Mouse (Mus musculus): ENCODE data around the gene Efna2. TPM values are rescaled to one million over a fixed set of nuclear protein-coding genes. Genes with fewer than 3 reads are reported as not detected.
"Not testable (repeated sequence)": the region's sequence is repeated elsewhere in the genome, so short reads cannot be mapped to it uniquely, and the experiment has no call there.

Efna2 gene
- total and polyA plus RNA-seq, 2 experiments from 2014 or later = 51.1 to 52.1 TPM

- Histone ChIP-seq H3K9me3 (ENCODE audit: low read length) (no peaks in the 10 kb centered on the region), H3K27ac (ENCODE audit: low read depth, low read length) (peak overlapping the region; percentile 39; the same call in 1 of the 2 replicates), H3K36me3 (ENCODE audit: insufficient read depth, low read length) (no peaks in the 10 kb centered on the region), H3K4me2 (ENCODE audit: low read depth, low read length, poor library complexity, severe bottlenecking) (no peak overlapping the region), H3K27me3 (ENCODE audit: insufficient read depth, low read length) (no peaks in the 10 kb centered on the region), H3K4me3 (ENCODE audit: low read depth, low read length) (no peak overlapping the region), H3K4me1 (ENCODE audit: insufficient read depth, low read length) (no peaks in the 10 kb centered on the region), H3K9ac (replicated peaks; ENCODE audit: low read length, poor library complexity, severe bottlenecking) (no peak overlapping the region)
- no peak for TF ChIP-seq CTCF (IDR thresholded peaks at IDR 0.05)
- no peak for DNase-seq (ENCODE audit: low spot score)
- ATAC-seq (ENCODE audit: low FRiP score) = no peak
- 17% methylated on average over 16 of the region's 16 CpGs for WGBS
Observed at GRCm38 (mm10) chr10:80215048-80215772, 35.9 kb downstream of the Efna2 start.

GRCm38 (mm10) chr10:80220676-80221075, 41.4 kb downstream of the Efna2 start:
- TF ChIP-seq CTCF (IDR thresholded peaks at IDR 0.05) = no peak
- H3K9me3 ChIP-seq (ENCODE audit: low read length) = no peaks in the 10 kb centered on the region
- H3K4me1 ChIP-seq (ENCODE audit: insufficient read depth, low read length) = no peaks in the 10 kb centered on the region
- no peaks in the 10 kb centered on the region for H3K27me3 ChIP-seq (ENCODE audit: insufficient read depth, low read length)
- H3K27ac ChIP-seq (ENCODE audit: low read depth, low read length) = no peak overlapping the region
- no peaks in the 10 kb centered on the region for H3K36me3 ChIP-seq (ENCODE audit: insufficient read depth, low read length)
- H3K9ac ChIP-seq (replicated peaks; ENCODE audit: low read length, poor library complexity, severe bottlenecking) = no peak overlapping the region
- ATAC-seq (ENCODE audit: low FRiP score) = no peak
- no peak overlapping the region for H3K4me2 ChIP-seq (ENCODE audit: low read depth, low read length, poor library complexity, severe bottlenecking)
- no peak overlapping the region for H3K4me3 ChIP-seq (ENCODE audit: low read depth, low read length)
- DNase-seq (ENCODE audit: low spot score) = no peak
- 33% methylated on average over 8 of the region's 9 CpGs for WGBS

- not testable (repeated sequence) for DNase-seq (ENCODE audit: low spot score); H3K4me2 ChIP-seq (ENCODE audit: low read depth, low read length, poor library complexity, severe bottlenecking); ATAC-seq (ENCODE audit: low FRiP score); H3K27ac ChIP-seq (ENCODE audit: low read depth, low read length); H3K27me3 ChIP-seq (ENCODE audit: insufficient read depth, low read length); H3K9ac ChIP-seq (replicated peaks; ENCODE audit: low read length, poor library complexity, severe bottlenecking); H3K9me3 ChIP-seq (ENCODE audit: low read length); H3K36me3 ChIP-seq (ENCODE audit: insufficient read depth, low read length); H3K4me3 ChIP-seq (ENCODE audit: low read depth, low read length)
- H3K4me1 ChIP-seq (ENCODE audit: insufficient read depth, low read length) = peaks cover 11% of the 10 kb centered on the region
- WGBS = 90% methylated on average over 2 of the region's 2 CpGs
Observed at GRCm38 (mm10) chr10:80223137-80223536, 43.9 kb downstream of the Efna2 start.

GRCm38 (mm10) chr10:80226071-80226415, 46.8 kb downstream of the Efna2 start:
- H3K36me3 ChIP-seq (ENCODE audit: insufficient read depth, low read length) = peaks cover 7% of the 10 kb centered on the region
- DNase-seq (ENCODE audit: low spot score) = no peak
- H3K9ac ChIP-seq (replicated peaks; ENCODE audit: low read length, poor library complexity, severe bottlenecking) = 0 out of 2 replicates have a peak overlapping the region, but pooled peaks have one; percentile 79
- WGBS = under 1% methylated on average over 14 of the region's 14 CpGs
- peak overlapping the region; percentile 61 for H3K4me3 ChIP-seq (ENCODE audit: low read depth, low read length)
- no peaks in the 10 kb centered on the region for H3K9me3 ChIP-seq (ENCODE audit: low read length)
- H3K4me2 ChIP-seq (ENCODE audit: low read depth, low read length, poor library complexity, severe bottlenecking) = peak overlapping the region; percentile 90
- ATAC-seq (ENCODE audit: low FRiP score) = no peak
- H3K4me1 ChIP-seq (ENCODE audit: insufficient read depth, low read length) = peaks cover 15% of the 10 kb centered on the region
- TF ChIP-seq CTCF (IDR thresholded peaks at IDR 0.05) = no peak
- H3K27me3 ChIP-seq (ENCODE audit: insufficient read depth, low read length) = no peaks in the 10 kb centered on the region
- H3K27ac ChIP-seq (ENCODE audit: low read depth, low read length) = peak overlapping the region; percentile 92

GRCm38 (mm10) chr10:80226416-80227165, 47.3 kb downstream of the Efna2 start, which contains the start of gene Mum1:
Mum1 (plus strand) TSS chr10:80226434.
- H3K36me3 ChIP-seq (ENCODE audit: insufficient read depth, low read length) = peaks cover 7% of the 10 kb centered on the region
- H3K4me2 ChIP-seq (ENCODE audit: low read depth, low read length, poor library complexity, severe bottlenecking) = peak within 1 kb of the TSS; percentile 90
- peak within 1 kb of the TSS; percentile 61 for H3K4me3 ChIP-seq (ENCODE audit: low read depth, low read length)
- H3K27me3 ChIP-seq (ENCODE audit: insufficient read depth, low read length) = no peaks in the 10 kb centered on the region
- DNase-seq (ENCODE audit: low spot score) = peak; percentile 98
- peak; percentile 95 for ATAC-seq (ENCODE audit: low FRiP score)
- peak; percentile 75 for TF ChIP-seq CTCF (IDR thresholded peaks at IDR 0.05)
- H3K9me3 ChIP-seq (ENCODE audit: low read length) = no peaks in the 10 kb centered on the region
- peak within 1 kb of the TSS; percentile 92 for H3K27ac ChIP-seq (ENCODE audit: low read depth, low read length)
- 0% methylated on average over 51 of the region's 75 CpGs for WGBS
- peak within 1 kb of the TSS; percentile 79 for H3K9ac ChIP-seq (replicated peaks; ENCODE audit: low read length, poor library complexity, severe bottlenecking)
- peaks cover 15% of the 10 kb centered on the region for H3K4me1 ChIP-seq (ENCODE audit: insufficient read depth, low read length)

- peak; percentile 8; the same call in 1 of the 2 replicates for ATAC-seq (ENCODE audit: low FRiP score)
- Histone ChIP-seq H3K9ac (replicated peaks; ENCODE audit: low read length, poor library complexity, severe bottlenecking) (peak overlapping the region; percentile 79), H3K4me2 (ENCODE audit: low read depth, low read length, poor library complexity, severe bottlenecking) (peak overlapping the region; percentile 90), H3K36me3 (ENCODE audit: insufficient read depth, low read length) (peaks cover 8% of the 10 kb centered on the region), H3K4me1 (ENCODE audit: insufficient read depth, low read length) (peaks cover 15% of the 10 kb centered on the region), H3K27ac (ENCODE audit: low read depth, low read length) (peak overlapping the region; percentile 92), H3K27me3 (ENCODE audit: insufficient read depth, low read length) (no peaks in the 10 kb centered on the region), H3K9me3 (ENCODE audit: low read length) (no peaks in the 10 kb centered on the region), H3K4me3 (ENCODE audit: low read depth, low read length) (peak overlapping the region; percentile 61)
- no peak for DNase-seq (ENCODE audit: low spot score)
- TF ChIP-seq CTCF (IDR thresholded peaks at IDR 0.05) = no peak
- 4% methylated on average over 10 of the region's 10 CpGs for WGBS
Observed at GRCm38 (mm10) chr10:80227166-80227539, 47.9 kb downstream of the Efna2 start.
